25 mouse cellular contexts compared by ENCODE assay signal in genomic region chr11:19067334-19067733, GRCm38 (mm10). TPM values are rescaled to one million over a fixed set of nuclear protein-coding genes. Genes with fewer than 3 reads are reported as not detected.
DNase-seq lines count a peak whose midpoint lies in the region; TF ChIP-seq lines count a peak whose summit lies in the region.
"Had no signal": no experiment of that assay in that cellular context is flagged by ENCODE, and none has a peak within 500 bp of the region (broad histone marks: within the 10 kb centered on the region; RNA-seq: fewer than 3 reads in every experiment).

No protein-coding gene starts in this region.

- H3K9me3 ChIP-seq in embryonic facial prominence, embryonic 10.5 days: no peaks in the 10 kb centered on the region; the same call in 1 of the 2 replicates
- H3K9me3 ChIP-seq in limb, embryonic 10.5 days (replicated peaks): no peaks in the 10 kb centered on the region; the same call in 1 of the 2 replicates
- peaks cover 4% of the 10 kb centered on the region; the same call in 1 of the 2 replicates for H3K9me3 ChIP-seq in forebrain, embryonic 10.5 days
- H3K9me3 ChIP-seq: embryonic facial prominence, embryonic 12.5 days; embryonic facial prominence, embryonic 15.5 days; forebrain, embryonic 13.5 days; heart, embryonic 10.5 days; heart, embryonic 13.5 days; hindbrain, embryonic 12.5 days; intestine, embryonic 15.5 days had no signal

- WGBS in embryonic facial prominence, embryonic 10.5 days: 67% methylated on average over 5 of the region's 5 CpGs
- WGBS in limb, embryonic 10.5 days: 36% methylated on average over 5 of the region's 5 CpGs
- WGBS in forebrain, embryonic 10.5 days: 84% methylated on average over 5 of the region's 5 CpGs

- peaks cover 4% of the 10 kb centered on the region; the same call in 1 of the 2 replicates for H3K4me1 ChIP-seq in testis, adult 2 months (ENCODE audit: control insufficient read depth, insufficient read depth, low read length)
- peaks cover 10% of the 10 kb centered on the region for H3K4me1 ChIP-seq in embryonic facial prominence, embryonic 10.5 days
- peaks cover 19% of the 10 kb centered on the region for H3K4me1 ChIP-seq in limb, embryonic 10.5 days
- no peaks in the 10 kb centered on the region for H3K4me1 ChIP-seq in forebrain, embryonic 10.5 days
- H3K4me1 ChIP-seq: embryonic facial prominence, embryonic 12.5 days; embryonic facial prominence, embryonic 15.5 days; forebrain, embryonic 13.5 days; heart, embryonic 10.5 days; heart, embryonic 13.5 days; hindbrain, embryonic 12.5 days; intestine, embryonic 15.5 days had no signal

- DNase-seq in testis, postnatal 10 days (ENCODE audit: low spot score): no peak
- DNase-seq in embryonic facial prominence, embryonic 10.5 days (ENCODE audit: low spot score): peak; percentile 21
- peak; percentile 54 for DNase-seq in limb, embryonic 10.5 days (ENCODE audit: low spot score)
- DNase-seq in MN1 (ENCODE audit: low spot score): no peak
- DNase-seq in adrenal gland, postnatal 14 days: no peak
- DNase-seq in forebrain, embryonic 10.5 days (ENCODE audit: extremely low spot score, low spot score): no peak
- DNase-seq: adrenal gland, adult 2 months; adrenal gland, postnatal 36 days; B cell, adult 2 months; cerebellum, adult 18-20 months; cerebellum, adult 9-10 months; cerebellum, postnatal 14 days; gastrocnemius, adult 2 months; gastrocnemius, postnatal 36 days; heart, adult 2 months; heart, postnatal 14 days; kidney, adult 11 months had no signal

- peak overlapping the region; percentile 4; the same call in 1 of the 2 replicates for H3K4me3 ChIP-seq in testis, adult 2 months (ENCODE audit: control insufficient read depth, low read depth, low read length)
- H3K4me3 ChIP-seq in embryonic facial prominence, embryonic 10.5 days: no peak overlapping the region
- no peak overlapping the region for H3K4me3 ChIP-seq in limb, embryonic 10.5 days
- no peak overlapping the region for H3K4me3 ChIP-seq in forebrain, embryonic 10.5 days
- H3K4me3 ChIP-seq: embryonic facial prominence, embryonic 12.5 days; embryonic facial prominence, embryonic 15.5 days; forebrain, embryonic 13.5 days; gastrocnemius, adult 2 months; heart, adult 2 months; heart, embryonic 10.5 days; heart, embryonic 13.5 days; hindbrain, embryonic 12.5 days; intestine, embryonic 15.5 days had no signal

- no peaks in the 10 kb centered on the region for H3K36me3 ChIP-seq in testis, adult 2 months (ENCODE audit: control insufficient read depth, insufficient read depth, low read length)
- H3K36me3 ChIP-seq in embryonic facial prominence, embryonic 10.5 days (replicated peaks): no peaks in the 10 kb centered on the region
- no peaks in the 10 kb centered on the region for H3K36me3 ChIP-seq in limb, embryonic 10.5 days
- no peaks in the 10 kb centered on the region for H3K36me3 ChIP-seq in forebrain, embryonic 10.5 days (replicated peaks)
- H3K36me3 ChIP-seq: embryonic facial prominence, embryonic 12.5 days; embryonic facial prominence, embryonic 15.5 days; heart, embryonic 10.5 days; heart, embryonic 13.5 days; hindbrain, embryonic 12.5 days; intestine, embryonic 15.5 days had no signal

- H3K27ac ChIP-seq in testis, adult 2 months (ENCODE audit: control insufficient read depth, insufficient read depth, low read depth, low read length): no peak overlapping the region
- H3K27ac ChIP-seq in embryonic facial prominence, embryonic 10.5 days (replicated peaks): no peak overlapping the region
- no peak overlapping the region for H3K27ac ChIP-seq in limb, embryonic 10.5 days
- H3K27ac ChIP-seq in forebrain, embryonic 10.5 days: no peak overlapping the region
- H3K27ac ChIP-seq: embryonic facial prominence, embryonic 12.5 days; embryonic facial prominence, embryonic 15.5 days; forebrain, embryonic 13.5 days; gastrocnemius, adult 2 months; heart, adult 2 months; heart, embryonic 10.5 days; heart, embryonic 13.5 days; hindbrain, embryonic 12.5 days; intestine, embryonic 15.5 days had no signal

- no peak for TF ChIP-seq POLR2A in testis, adult 2 months (IDR thresholded peaks at IDR 0.05; ENCODE audit: control insufficient read depth, low read depth, low read length)

- TF ChIP-seq CTCF in testis, adult 2 months (IDR thresholded peaks at IDR 0.05; ENCODE audit: control insufficient read depth, insufficient read depth, insufficient replicate concordance, low read depth, low read length): no peak

- no peaks in the 10 kb centered on the region for H3K27me3 ChIP-seq in testis, adult 2 months (ENCODE audit: control insufficient read depth, insufficient read depth, low read length)
- H3K27me3 ChIP-seq in embryonic facial prominence, embryonic 10.5 days (replicated peaks; ENCODE audit: low read depth, poor library complexity, severe bottlenecking): no peaks in the 10 kb centered on the region
- H3K27me3 ChIP-seq in limb, embryonic 10.5 days (ENCODE audit: low read depth, poor library complexity, severe bottlenecking): peaks cover 24% of the 10 kb centered on the region; the same call in 1 of the 2 replicates
- H3K27me3 ChIP-seq in forebrain, embryonic 10.5 days (ENCODE audit: poor library complexity, severe bottlenecking): no peaks in the 10 kb centered on the region
- H3K27me3 ChIP-seq: embryonic facial prominence, embryonic 12.5 days; embryonic facial prominence, embryonic 15.5 days; forebrain, embryonic 13.5 days; heart, embryonic 13.5 days; hindbrain, embryonic 12.5 days; intestine, embryonic 15.5 days had no signal

RNA-seq across cellular contexts. Expression of gene Meis1, which starts 48.5 kb away (rescaled TPM):
- polyA plus RNA-seq in testis, adult 2 months (2012; rRNA removed): 1.9 and 2.0 TPM in 2 replicates
- 73.3 and 89.6 TPM in 2 replicates for polyA plus RNA-seq in embryonic facial prominence, embryonic 10.5 days (2016; fragmentation: Nextera tagmentation; extraction: Ambion mirVana)
- 109 and 119 TPM in 2 replicates for polyA plus RNA-seq in limb, embryonic 10.5 days (2016; fragmentation: Nextera tagmentation; extraction: Ambion mirVana)
- total RNA-seq in adrenal gland, postnatal 14 days (2021): 57.0 and 57.5 TPM in 2 replicates
- 36.1 and 39.6 TPM in 2 replicates for polyA plus RNA-seq in forebrain, embryonic 10.5 days (2016; fragmentation: Nextera tagmentation; extraction: Ambion mirVana)

Comparison
In these comparisons a context has a peak if more than half of its experiments do, and no peak if none do; other contexts are left out.
1. DNase-seq: peak in embryonic facial prominence, embryonic 10.5 days (single experiment) and limb, embryonic 10.5 days (single experiment); none in testis, postnatal 10 days (single experiment), MN1 (single experiment), adrenal gland, postnatal 14 days (single experiment) and forebrain, embryonic 10.5 days (single experiment).
2. RNA of gene Meis1, which starts 48.5 kb away (polyA plus RNA-seq): 109 to 119 TPM in limb, embryonic 10.5 days, 73.3 to 89.6 TPM in embryonic facial prominence, embryonic 10.5 days and 36.1 to 39.6 TPM in forebrain, embryonic 10.5 days; 1.9 to 2.0 TPM in testis, adult 2 months; every median in the first group is over 10 times any median in the second.